Mouse (Mus musculus): Measurements from ENCODE around the gene Myg1.

The Myg1 gene

DNA sequence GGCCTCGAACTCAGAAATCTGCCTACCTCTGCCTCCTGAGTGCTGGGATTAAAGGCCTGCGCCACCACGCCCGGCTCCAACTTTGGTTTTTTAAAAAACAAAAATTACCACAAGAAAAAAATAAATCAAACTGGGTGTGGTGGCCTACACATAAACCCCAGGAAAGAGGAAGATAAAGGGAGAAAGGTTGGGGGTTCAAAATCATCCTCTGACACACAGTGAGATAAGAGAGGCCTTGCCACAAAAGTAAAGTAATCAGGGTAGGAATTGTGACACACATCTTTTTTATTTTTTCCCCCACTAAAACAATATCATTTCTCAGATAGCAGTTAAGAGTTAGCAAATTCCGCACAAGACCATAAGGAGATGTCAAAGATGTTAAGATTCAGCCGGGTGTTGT lies 52.2 kb downstream of the Myg1 start:
- no peak for DNase-seq (ENCODE audit: low spot score in 2 of 2)

DNA sequence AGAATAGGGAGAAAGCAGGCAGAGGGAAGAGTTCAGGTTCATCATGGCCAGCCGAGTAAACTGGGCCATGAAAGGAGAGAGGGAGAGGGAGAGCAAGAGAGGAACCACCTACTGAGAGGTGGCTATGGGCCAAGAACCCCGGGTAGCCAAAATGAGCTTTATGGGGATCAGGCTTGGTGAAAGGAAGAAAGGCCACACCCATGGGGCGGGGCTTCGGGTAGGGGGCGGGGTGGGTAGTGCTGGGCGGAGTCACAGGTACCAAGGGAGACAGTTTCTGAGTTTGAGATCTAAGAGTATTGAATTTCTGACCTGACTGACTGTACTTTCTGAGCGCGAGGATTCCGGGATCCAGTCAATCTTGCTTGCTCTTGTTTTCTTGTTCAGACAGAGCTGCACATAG lies 55.1 kb downstream of the Myg1 start:
- DNase-seq (ENCODE audit: low spot score in 2 of 2), result peak in 1 of 2 experiments; percentile 46
